Mouse (Mus musculus) layer of hippocampus, postnatal 14 days (tissue): ENCODE measurements at regions not wholly inside any gene's neighbourhood (a gene's known extent, or its start where the extent isn't known, plus 50 kb on each side); places are given as distances from the start of the nearest gene placed in this dataset.
A peak's percentile ranks its signal among the peaks of the same experiment; 100 is the strongest.
"Not testable (repeated sequence)": the region's sequence is repeated elsewhere in the genome, so short reads cannot be mapped to it uniquely, and the experiment has no call there.

Experiments
- DNase-seq, 2 experiments: peaks; one replicate each; pipeline ENCODE4 v3.0.0; 2021 to 2022; ENCODE audit warnings: low spot score in 2 of 2, mixed read lengths in 1 of 2

DNA sequence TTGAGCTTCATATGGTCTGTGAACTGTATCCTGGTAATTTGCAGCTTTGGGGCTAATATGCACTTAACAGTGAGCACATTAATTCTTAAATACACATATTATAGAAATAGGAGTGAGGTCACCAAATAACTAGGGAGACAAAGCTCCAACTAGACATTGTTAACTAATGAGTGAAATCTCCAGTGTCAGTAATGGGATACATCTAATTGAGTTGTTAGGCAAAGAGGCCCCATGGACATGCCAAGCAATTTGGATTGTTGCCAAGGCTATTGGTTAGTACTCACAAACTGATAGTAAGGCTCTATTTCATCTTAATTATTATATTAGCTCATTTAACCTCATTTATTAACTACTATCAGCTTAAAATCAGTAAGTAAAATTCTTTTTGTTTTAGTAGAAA lies 698.5 kb downstream of the Triml1 start:
- DNase-seq: no peak

GRCm38 (mm10) chr8:42402632-42403031 lies 738.7 kb downstream of the Triml1 start:
- no peak for DNase-seq

GRCm38 (mm10) chr8:42396886-42397285 lies 744.4 kb downstream of the Triml1 start:
- DNase-seq: no peak

GRCm38 (mm10) chr8:42388816-42389215 lies 752.5 kb downstream of the Triml1 start:
- DNase-seq: no peak

- no peak for DNase-seq
Measured at GRCm38 (mm10) chr8:42348073-42348603, 793.1 kb downstream of the Triml1 start.

GRCm38 (mm10) chr8:42334708-42335107 lies 806.6 kb downstream of the Triml1 start:
- no peak for DNase-seq

DNA sequence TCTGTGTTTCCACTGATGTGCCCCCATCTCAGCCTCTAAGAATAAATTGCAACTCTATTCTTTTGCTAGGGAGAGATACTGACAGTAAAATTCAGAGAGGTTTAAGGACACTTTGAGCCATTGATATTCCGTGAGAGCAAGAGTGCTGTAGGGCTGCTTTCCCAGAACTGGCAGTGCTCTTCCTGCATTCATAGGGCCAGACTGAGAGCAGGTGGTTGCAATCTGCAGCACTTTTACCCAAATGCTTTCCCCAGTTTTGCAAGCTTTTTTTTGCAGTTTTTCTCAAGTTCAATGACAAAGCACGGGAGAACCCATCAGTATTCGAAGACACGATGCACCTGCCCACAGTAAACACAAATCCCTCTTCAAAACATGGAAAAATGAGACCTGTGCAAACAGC lies 816.6 kb downstream of the Triml1 start:
- peak; percentile 46 to 80 for DNase-seq

GRCm38 (mm10) chr8:42322862-42323261 lies 818.4 kb downstream of the Triml1 start:
- DNase-seq: no peak

GRCm38 (mm10) chr8:42311060-42311459 lies 830.2 kb downstream of the Triml1 start:
- DNase-seq: no peak

DNA sequence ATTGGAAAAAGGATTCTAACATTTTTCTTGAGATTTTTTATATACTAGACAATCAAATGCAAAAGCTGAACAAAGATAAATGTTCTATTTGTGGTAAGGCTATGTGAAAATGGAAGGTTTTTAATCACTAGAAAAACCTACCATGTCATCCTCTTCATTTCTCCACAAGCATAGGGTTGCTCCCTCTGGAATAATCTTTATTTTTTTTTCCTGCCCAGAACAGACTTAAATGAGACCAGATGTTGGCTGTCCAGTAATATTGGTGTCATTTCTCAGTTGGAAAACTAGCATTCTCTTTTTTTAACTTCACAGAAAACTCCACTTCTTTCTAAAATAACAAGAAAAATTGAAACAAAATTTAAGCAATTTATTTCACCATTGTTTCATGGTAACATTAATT lies 849.9 kb downstream of the Triml1 start:
- DNase-seq: no peak

DNA sequence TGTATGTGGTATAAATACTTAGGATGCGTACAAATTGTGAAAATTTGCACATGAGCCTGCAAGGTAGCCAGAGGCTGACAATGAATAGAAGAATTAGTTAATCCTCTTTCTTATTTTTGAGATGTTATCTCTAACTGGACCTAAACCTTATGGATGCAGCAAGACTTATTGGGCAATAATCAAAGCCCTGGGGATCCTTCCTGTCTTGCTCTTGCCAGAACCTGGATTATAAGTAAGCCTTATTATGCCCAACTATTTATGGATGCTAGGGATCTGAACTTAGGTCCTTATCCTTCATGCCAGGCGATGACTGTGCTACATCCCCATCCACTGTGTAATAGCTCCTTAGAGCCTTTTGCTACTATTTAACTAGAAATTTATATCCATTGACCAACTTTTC lies 859.3 kb downstream of the Triml1 start:
- DNase-seq: no peak

DNA sequence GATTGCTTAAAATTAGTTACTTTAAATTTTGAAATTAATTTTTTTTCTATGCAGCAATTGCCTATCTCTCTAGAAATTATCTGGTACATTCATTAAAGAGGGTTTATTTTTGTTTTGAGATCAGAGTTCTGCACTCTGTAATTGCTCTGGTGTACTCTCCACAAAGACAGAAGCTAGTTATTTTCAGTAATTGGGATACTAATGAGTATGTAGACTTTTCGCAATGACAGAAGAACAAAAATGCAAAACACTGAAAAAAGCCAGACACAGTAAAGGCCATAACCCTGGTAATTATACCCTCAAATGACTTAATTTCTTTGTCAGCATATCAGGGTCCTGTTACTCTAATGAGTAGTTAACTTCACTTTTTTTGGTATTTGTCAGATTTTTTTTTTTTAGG lies 836.5 kb upstream of the Frg1 start:
- no peak for DNase-seq

GRCm38 (mm10) chr8:42242321-42242720 lies 825.4 kb upstream of the Frg1 start:
- not testable (repeated sequence) for DNase-seq

GRCm38 (mm10) chr8:42219857-42220600 lies 803.2 kb upstream of the Frg1 start:
- DNase-seq: no peak

GRCm38 (mm10) chr8:42210943-42211342 lies 794.1 kb upstream of the Frg1 start:
- DNase-seq: no peak

GRCm38 (mm10) chr8:42209989-42210388 lies 793.1 kb upstream of the Frg1 start:
- DNase-seq: no peak

- DNase-seq: peak in 1 of 2 experiments; percentile 2
Measured at GRCm38 (mm10) chr8:42197257-42197656, 780.4 kb upstream of the Frg1 start.

DNA sequence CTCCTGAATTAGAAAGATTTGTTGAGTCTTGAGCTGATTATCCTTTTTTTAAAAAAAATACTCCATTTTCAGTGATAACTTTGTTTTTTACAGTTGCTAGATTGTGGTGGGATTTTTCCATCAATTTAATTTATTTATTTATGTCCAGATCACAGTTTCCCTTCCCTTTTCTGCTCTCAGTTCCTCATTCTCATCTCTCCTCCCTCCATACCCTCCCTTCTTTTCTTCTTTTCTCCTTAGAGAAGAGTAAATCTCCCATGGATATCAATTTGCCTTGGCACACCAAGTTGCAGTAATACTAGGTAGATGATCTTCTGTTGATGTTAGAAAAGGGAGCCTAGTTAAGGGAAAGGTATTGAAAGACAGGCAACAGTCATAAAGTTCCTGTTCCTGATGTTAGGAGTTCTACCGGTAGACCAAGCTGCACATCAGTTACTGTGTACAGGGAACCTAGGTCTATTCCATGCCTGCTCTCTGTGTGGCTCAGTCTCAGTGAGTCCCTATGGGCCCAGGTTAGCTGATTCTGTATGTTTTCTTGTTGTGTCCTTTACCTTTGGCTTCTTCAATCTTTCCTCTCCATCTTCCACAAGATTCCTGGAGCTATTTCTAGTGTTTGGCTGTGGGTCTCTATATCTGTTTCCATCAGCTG lies 777.2 kb upstream of the Frg1 start:
- no peak for DNase-seq

- DNase-seq: no peak
Measured at GRCm38 (mm10) chr8:42187083-42187482, 770.2 kb upstream of the Frg1 start.

- DNase-seq: no peak
Measured at GRCm38 (mm10) chr8:42183288-42183878, 766.5 kb upstream of the Frg1 start.

- DNase-seq: no peak
Measured at GRCm38 (mm10) chr8:42162441-42162840, 745.6 kb upstream of the Frg1 start.

DNA sequence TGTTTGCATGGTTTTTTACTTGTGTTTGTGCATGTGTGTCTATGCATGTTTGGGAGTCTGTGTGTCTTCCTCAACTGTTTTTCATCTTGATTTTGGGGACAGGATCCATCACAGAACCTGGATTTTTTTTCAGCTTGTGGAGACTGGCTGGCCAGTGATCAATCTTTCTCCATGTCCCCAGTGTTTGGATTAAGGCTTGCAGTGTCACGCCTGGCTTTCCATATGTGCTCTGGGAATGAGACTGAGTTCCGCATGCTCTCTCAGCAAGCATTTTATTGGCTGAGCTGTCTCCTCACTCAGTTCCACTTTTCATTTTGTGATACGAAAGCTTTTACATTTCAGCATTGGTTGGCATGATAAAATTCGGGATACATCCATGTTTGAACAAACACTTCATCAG lies 740.1 kb upstream of the Frg1 start:
- no peak for DNase-seq
